Mouse (Mus musculus): ENCODE results near the gene Opcml.

The Opcml gene

GRCm38 (mm10) chr9:28255905-28256268 lies 465.3 kb downstream of the Opcml start:
- DNase-seq: no peak

DNA sequence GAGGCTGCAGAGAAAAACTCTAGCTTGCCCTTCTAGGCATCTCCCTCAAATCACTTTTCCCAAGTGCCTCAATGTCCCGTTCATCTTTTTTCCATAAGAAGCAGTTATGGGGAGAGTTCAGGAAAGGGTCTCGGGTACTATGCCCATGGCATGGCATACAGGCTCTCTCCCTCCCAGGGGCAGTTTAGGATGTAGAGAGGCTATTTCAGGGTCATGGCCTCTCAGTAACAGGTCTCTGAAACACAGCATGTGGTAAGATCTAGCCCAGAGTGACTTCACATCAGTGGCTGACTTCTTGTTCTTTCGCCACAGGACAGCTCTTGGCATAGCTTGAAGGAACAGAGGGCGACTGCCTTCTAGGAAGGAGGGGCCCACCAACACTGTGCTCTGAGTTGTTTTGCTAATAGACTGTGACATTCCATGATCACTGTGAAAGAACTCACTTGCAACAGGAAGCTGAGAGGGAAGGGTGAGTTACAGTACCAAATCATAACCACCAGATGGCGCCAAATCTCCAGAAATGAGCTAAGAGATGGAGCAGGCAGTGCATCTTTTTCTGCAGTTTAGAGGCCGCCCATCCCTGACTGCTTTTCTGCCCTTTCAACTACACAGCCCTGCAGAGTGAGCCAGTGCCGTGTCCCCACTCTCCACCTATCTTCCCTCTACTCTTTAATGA lies 470.6 kb downstream of the Opcml start:
- DNase-seq: peak; percentile 77

DNA sequence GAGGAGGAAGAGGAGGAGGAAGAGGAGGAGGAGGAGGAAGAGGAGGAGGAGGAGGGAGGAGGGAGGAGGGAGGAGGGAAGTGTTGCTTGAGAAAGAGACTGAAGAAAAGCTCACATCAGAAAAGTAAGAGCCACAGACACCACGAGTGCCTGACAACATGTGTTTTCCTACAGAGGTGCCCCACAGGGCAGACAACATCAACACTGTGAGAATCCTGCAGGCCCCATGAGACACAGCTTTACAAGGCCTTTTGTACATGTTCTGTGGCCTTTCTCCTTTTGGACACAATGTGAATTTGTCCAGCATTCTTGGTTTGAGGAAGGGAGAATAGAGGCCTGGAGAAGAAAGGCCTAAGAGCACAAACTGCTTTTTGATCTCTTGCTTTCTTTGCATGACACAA lies 471.4 kb downstream of the Opcml start:
- DNase-seq: no peak

DNA sequence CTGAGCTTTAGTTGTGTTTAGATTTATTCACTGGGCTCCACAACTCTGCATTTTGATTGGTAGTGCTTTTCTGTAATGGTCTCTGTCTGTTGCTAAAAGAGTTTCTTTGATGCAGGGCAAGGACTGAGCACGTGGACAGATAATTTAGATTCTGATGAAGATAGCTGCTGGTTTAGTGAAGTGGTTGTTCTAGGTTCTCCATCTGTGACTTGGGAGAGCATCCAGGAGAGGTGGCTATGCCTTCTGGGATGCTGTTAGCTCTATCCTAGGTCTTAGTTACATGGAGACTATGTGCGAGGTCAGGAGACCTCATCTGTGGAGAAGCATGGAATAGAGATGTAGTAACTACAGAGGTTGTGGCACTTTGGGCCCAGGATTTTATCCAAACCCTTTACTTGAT lies 472.3 kb downstream of the Opcml start:
- no peak for DNase-seq

GRCm38 (mm10) chr9:28264761-28265160 lies 474.2 kb downstream of the Opcml start:
- DNase-seq: no peak

- DNase-seq: no peak
These were observed 483.2 kb downstream of the Opcml start for GRCm38 (mm10) chr9:28273816-28274215.

GRCm38 (mm10) chr9:28278555-28278954 lies 488.0 kb downstream of the Opcml start:
- DNase-seq: no peak

DNA sequence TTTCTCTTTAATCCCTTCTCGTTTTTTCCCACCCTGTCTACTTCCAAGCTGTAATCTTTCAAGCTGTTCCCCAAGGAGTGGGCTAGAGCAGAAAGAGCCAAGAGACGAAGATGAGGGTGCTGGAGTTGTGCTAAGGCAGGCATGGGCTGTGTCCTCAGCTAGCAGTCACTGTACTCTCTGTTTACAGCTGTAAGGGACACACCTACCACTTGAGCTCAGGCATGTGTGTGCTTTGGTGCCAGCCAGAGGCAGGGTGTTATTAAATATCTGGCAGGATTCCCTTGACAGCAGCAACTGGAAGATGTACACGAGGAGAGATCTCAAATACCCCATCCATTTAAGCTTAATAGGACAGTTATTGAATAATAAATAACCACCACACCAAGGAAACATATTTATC lies 490.4 kb downstream of the Opcml start:
- DNase-seq: no peak

GRCm38 (mm10) chr9:28281571-28281970 lies 491.0 kb downstream of the Opcml start:
- DNase-seq: no peak

GRCm38 (mm10) chr9:28285016-28285415 lies 494.4 kb downstream of the Opcml start:
- DNase-seq: no peak

- DNase-seq: no peak
These were observed 495.8 kb downstream of the Opcml start for GRCm38 (mm10) chr9:28286384-28286783.

GRCm38 (mm10) chr9:28287485-28287884 lies 496.9 kb downstream of the Opcml start:
- no peak for DNase-seq

DNA sequence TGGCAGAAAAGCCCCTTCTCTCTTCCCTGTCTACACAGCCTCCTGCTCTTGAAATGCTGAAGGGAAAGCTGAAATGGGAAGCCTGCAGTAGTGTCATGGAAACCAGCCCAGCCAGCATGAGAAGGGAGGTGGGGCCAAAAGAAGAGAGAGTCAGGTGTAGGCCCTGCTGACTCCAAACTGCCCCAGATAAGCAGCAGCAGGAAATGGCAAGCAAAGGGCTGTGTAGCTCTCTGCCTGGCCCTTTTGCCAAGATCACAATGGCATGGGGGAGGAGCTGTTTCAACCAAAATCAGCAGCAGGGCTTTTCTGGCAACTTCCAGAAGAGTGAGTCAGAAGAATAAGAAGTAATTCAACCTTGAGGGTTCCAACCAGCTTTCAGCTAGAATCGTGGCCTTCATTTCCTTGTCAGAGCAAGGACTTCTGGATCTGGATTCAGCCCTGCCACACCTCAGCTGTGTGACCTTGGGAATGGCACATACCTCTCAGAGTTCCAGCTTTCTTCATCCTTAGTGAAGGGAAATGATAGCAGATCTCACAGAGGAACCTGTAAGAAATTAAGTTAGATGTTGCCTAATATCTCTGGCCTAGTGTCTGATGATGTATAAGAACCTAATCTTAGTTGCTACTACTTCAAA lies 499.2 kb downstream of the Opcml start:
- no peak for DNase-seq

- DNase-seq: no peak
These were observed 513.1 kb downstream of the Opcml start for GRCm38 (mm10) chr9:28303659-28304058.

- no peak for DNase-seq
These were observed 516.0 kb downstream of the Opcml start for GRCm38 (mm10) chr9:28306364-28307121.

DNA sequence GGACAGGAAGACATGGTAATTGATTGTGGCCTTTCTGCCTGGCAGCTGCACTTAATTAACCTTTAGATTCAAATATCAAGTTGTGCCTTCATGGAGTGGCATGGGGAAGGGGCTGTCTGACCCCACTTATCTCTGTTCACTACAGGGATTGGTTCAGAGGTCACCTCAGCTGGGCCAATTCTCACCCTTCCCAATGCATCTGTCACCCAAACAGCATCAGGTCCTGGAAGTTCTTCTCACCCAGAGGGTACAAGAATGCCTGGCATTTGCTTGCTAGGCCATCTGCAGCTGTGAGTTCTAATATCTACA lies 516.5 kb downstream of the Opcml start:
- DNase-seq: no peak

DNA sequence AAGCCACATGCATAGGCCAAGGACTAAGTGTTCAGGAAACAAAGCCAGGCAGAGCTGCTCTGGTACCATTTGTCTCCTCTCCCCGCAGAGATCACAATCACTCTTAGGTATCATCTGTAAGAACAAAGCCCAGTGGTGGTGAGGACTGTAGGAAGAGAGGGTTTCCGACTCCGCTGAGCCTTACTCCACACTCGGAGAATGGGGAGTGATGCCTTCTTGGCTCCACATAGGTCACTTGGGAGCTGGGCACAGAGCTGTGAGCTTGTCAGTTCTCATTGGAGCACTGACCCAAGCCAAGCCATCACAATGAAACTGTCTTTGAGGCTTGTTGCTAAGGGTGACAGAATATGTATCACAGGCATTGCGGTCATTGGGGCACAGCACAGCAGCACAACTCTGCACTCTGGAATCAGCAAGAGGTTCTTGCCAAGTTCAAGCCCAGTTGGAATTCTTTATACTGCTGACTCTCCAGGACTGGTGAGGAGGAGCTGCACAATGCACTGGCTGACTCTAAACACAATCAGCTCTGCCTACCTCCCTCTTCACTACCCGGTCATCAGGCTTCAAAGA lies 517.0 kb downstream of the Opcml start:
- DNase-seq: no peak

DNA sequence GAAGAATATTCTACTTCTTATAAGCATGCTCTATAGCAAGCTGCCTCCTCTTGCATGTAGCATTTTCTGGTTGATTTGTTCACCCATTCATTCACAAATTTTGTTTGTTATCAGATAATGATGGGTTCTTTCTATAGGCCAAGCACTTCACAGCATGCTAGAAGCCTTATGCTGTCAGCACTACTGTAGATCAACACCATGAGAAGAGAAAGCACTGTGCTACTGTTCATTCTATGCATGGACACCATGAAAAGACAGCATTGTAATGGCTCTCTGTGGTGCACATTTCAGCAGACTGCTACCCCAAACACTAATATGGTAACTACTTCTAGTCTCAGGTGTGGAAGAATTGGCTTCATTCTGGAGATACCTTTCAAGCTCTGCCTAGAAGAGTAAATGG lies 527.3 kb downstream of the Opcml start:
- no peak for DNase-seq

GRCm38 (mm10) chr9:28319021-28319755 lies 528.6 kb downstream of the Opcml start:
- no peak for DNase-seq

DNA sequence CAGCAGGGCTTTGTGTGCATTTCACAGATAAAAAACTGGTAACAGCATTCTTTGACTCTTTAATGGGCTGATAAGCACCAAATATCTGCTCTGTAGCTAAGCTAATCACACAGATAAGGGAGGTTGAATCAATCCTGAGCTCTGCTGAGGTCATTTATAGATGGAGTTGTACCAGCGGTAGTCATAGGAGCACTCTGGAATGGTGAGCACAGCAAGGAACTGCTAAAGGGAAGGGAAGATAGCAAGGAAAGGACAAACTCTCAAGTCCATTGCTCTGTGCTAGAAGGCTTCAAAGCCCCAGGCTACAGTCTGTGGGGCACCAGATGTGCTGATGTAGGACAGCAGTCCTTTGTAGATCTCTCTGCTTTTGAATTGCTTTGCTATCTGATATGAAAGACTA lies 529.2 kb downstream of the Opcml start:
- no peak for DNase-seq

DNA sequence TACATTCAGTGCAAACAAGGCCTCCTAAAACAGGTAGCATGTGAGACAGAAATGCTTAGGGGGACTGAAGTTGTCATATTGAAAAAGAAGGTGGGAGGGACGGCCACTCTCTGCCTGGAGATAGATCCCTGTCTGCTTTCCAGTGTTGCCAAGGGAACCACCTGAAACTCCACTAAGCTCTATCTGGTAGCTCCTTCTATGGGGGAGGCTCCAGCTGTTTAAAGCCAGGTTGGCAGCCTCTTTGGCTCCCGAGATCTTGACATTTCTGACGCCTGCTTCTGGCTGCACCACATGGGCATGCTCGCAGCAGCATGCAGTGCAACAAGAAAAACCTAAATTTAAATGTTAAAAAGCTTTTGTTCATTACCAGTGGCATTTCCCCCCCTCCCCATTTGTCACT lies 537.4 kb downstream of the Opcml start:
- DNase-seq: no peak

GRCm38 (mm10) chr9:28328434-28328833 lies 537.9 kb downstream of the Opcml start:
- no peak for DNase-seq

DNA sequence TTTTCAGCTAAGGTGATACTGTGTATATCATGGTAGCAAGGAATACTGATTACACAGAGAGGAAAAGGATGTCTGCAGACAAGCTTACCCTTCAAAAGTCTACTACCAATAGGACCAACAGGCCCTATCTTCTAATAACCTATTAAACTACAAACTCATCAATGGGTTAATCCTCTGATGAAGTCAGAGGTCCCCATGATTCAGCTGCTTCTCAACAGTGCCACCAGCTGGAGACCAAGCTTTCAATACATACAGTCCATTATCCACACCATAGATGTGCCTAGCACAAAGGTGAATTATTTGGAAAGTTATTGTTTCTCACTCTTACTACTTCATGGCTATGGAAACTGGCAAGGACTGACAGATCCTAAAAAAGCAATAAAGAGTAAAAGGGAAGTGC lies 538.9 kb downstream of the Opcml start:
- DNase-seq: no peak

Data from right cerebral cortex, postnatal 4 days (tissue).